Mouse (Mus musculus) G1E (cell line): ENCODE measurements at regions not wholly inside any gene's neighbourhood (a gene's known extent, or its start where the extent isn't known, plus 50 kb on each side); places are given as distances from the start of the nearest gene placed in this dataset.

Experiments
- ATAC-seq: 2 replicates; pipeline ENCODE4 v1.8.0; 2016; ENCODE audit warnings: mild to moderate bottlenecking; ENCODE audit not compliant: insufficient number of reproducible peaks, poor library complexity, low FRiP score, severe bottlenecking; ENCODE audit errors: extremely low read depth
- DNase-seq: peaks from one replicate; pipeline ENCODE4 v3.0.0; 2012; ENCODE audit warnings: low spot score
- H3K27me3 ChIP-seq: 2 replicates; pipeline ENCODE4 v1.6.1; 2012; ENCODE audit warnings: mild to moderate bottlenecking, low read length, inconsistent platforms; ENCODE audit not compliant: insufficient read depth
- H3K36me3 ChIP-seq: replicated peaks from 2 replicates; pipeline ENCODE3; 2012; ENCODE audit warnings: mild to moderate bottlenecking, inconsistent platforms
- H3K4me1 ChIP-seq: 2 replicates; pipeline ENCODE4 v1.6.1; 2012; ENCODE audit warnings: low read depth, low read length, inconsistent platforms, mixed read lengths; ENCODE audit not compliant: insufficient read depth
- H3K4me3 ChIP-seq: 2 replicates; pipeline ENCODE4 v1.5.1; 2012; ENCODE audit warnings: low read depth, mild to moderate bottlenecking, inconsistent platforms, low read length, moderate library complexity, mixed read lengths
- H3K9me3 ChIP-seq: replicated peaks from 2 replicates; pipeline ENCODE4 v1.6.1; 2012; ENCODE audit warnings: inconsistent platforms
- CTCF ChIP-seq: IDR thresholded peaks from 2 replicates; pipeline ENCODE4 v1.5.1; 2012; ENCODE audit warnings: low read depth, low read length, inconsistent platforms, mixed read lengths
- GATA1 ChIP-seq: IDR thresholded peaks from 2 replicates; pipeline ENCODE4 v1.6.1; 2012; ENCODE audit warnings: borderline replicate concordance, low read length, inconsistent platforms, mixed read lengths
- GATA2 ChIP-seq: IDR thresholded peaks from 2 replicates; pipeline ENCODE4 v1.6.1; 2012; ENCODE audit warnings: low read depth, low read length, inconsistent platforms, borderline replicate concordance
- POLR2AphosphoS5 ChIP-seq: IDR thresholded peaks from 2 replicates; pipeline ENCODE4 v1.6.1; 2012; ENCODE audit warnings: low read depth, low read length, inconsistent platforms; ENCODE audit not compliant: insufficient replicate concordance
- TAL1 ChIP-seq: conservative IDR thresholded peaks from 2 replicates; pipeline ENCODE4 v1.6.1; 2012; ENCODE audit warnings: low read depth, low read length, inconsistent platforms, mixed read lengths

- ATAC-seq, result no peak
- DNase-seq, result no peak
- no peak for TF ChIP-seq TAL1
- no peak for TF ChIP-seq GATA2
- no peak for TF ChIP-seq POLR2AphosphoS5
- no peak for TF ChIP-seq GATA1
- TF ChIP-seq CTCF, result no peak
- H3K4me3 ChIP-seq, result no peak overlapping the region
- H3K27me3 ChIP-seq, result no peaks in the 10 kb centered on the region
- no peaks in the 10 kb centered on the region for H3K4me1 ChIP-seq
- H3K9me3 ChIP-seq, result peaks cover 68% of the 10 kb centered on the region
- no peaks in the 10 kb centered on the region for H3K36me3 ChIP-seq
Measured at GRCm38 (mm10) chr4:84026144-84026543, 500.8 kb downstream of the Ccdc171 start.

- Histone ChIP-seq H3K36me3 (no peaks in the 10 kb centered on the region), H3K4me3 (no peak overlapping the region), H3K9me3 (peaks cover 64% of the 10 kb centered on the region), H3K4me1 (no peaks in the 10 kb centered on the region), H3K27me3 (no peaks in the 10 kb centered on the region)
- TF ChIP-seq GATA2 (no peak), POLR2AphosphoS5 (no peak), TAL1 (no peak), CTCF (no peak), GATA1 (no peak)
- ATAC-seq (no peak), DNase-seq (no peak)
Measured at GRCm38 (mm10) chr4:84028120-84028519, 502.8 kb downstream of the Ccdc171 start.

GRCm38 (mm10) chr4:84030916-84031315, 505.6 kb downstream of the Ccdc171 start:
- Histone ChIP-seq H3K4me1 (no peaks in the 10 kb centered on the region), H3K9me3 (peaks cover 72% of the 10 kb centered on the region), H3K36me3 (no peaks in the 10 kb centered on the region), H3K27me3 (no peaks in the 10 kb centered on the region), H3K4me3 (no peak overlapping the region)
- DNase-seq, result no peak
- no peak for TF ChIP-seq POLR2AphosphoS5
- TF ChIP-seq TAL1, result no peak
- no peak for TF ChIP-seq GATA1
- no peak for TF ChIP-seq CTCF
- no peak for TF ChIP-seq GATA2
- ATAC-seq, result no peak

GRCm38 (mm10) chr4:84032505-84032904, 507.2 kb downstream of the Ccdc171 start:
- Histone ChIP-seq H3K36me3 (no peaks in the 10 kb centered on the region), H3K4me1 (no peaks in the 10 kb centered on the region), H3K4me3 (no peak overlapping the region), H3K9me3 (peaks cover 72% of the 10 kb centered on the region), H3K27me3 (no peaks in the 10 kb centered on the region)
- DNase-seq, result no peak
- no peak for ATAC-seq
- no peak for TF ChIP-seq CTCF

GRCm38 (mm10) chr4:84035347-84035746, 510.0 kb downstream of the Ccdc171 start:
- no peaks in the 10 kb centered on the region for H3K27me3 ChIP-seq
- peaks cover 61% of the 10 kb centered on the region for H3K9me3 ChIP-seq
- no peaks in the 10 kb centered on the region for H3K4me1 ChIP-seq
- ATAC-seq (no peak), DNase-seq (no peak)
- H3K4me3 ChIP-seq, result no peak overlapping the region
- no peaks in the 10 kb centered on the region for H3K36me3 ChIP-seq
- no peak for TF ChIP-seq CTCF
- TF ChIP-seq GATA1, result no peak
- no peak for TF ChIP-seq GATA2
- no peak for TF ChIP-seq POLR2AphosphoS5
- TF ChIP-seq TAL1, result no peak

GRCm38 (mm10) chr4:84037535-84037934, 512.2 kb downstream of the Ccdc171 start:
- Histone ChIP-seq H3K27me3 (no peaks in the 10 kb centered on the region), H3K4me1 (no peaks in the 10 kb centered on the region), H3K4me3 (no peak overlapping the region), H3K36me3 (no peaks in the 10 kb centered on the region), H3K9me3 (peaks cover 56% of the 10 kb centered on the region)
- ATAC-seq (no peak), DNase-seq (no peak)
- no peak for TF ChIP-seq TAL1

- no peak overlapping the region for H3K4me3 ChIP-seq
- H3K27me3 ChIP-seq, result no peaks in the 10 kb centered on the region
- no peaks in the 10 kb centered on the region for H3K36me3 ChIP-seq
- ATAC-seq, result no peak
- TF ChIP-seq CTCF (no peak), TAL1 (no peak), GATA1 (no peak), GATA2 (no peak), POLR2AphosphoS5 (no peak)
- H3K9me3 ChIP-seq, result peaks cover 44% of the 10 kb centered on the region
- DNase-seq, result no peak
- H3K4me1 ChIP-seq, result no peaks in the 10 kb centered on the region
Measured at GRCm38 (mm10) chr4:84050243-84050642, 524.9 kb downstream of the Ccdc171 start.
